Comparison of ENCODE assay signal across 1 mouse cellular context in genomic region chr2:34792543-34792942, GRCm38 (mm10).
A peak's percentile ranks its signal among the peaks of the same experiment; 100 is the strongest.
TF ChIP-seq lines count a peak whose summit lies in the region.

No protein-coding gene starts in this region.

TF ChIP-seq in ES-E14, 5 proteins besides CTCF, POLR2A, EP300 and RAD21:
- peak; percentile 69 for TF ChIP-seq ZNF384 (IDR thresholded peaks at IDR 0.05; ENCODE audit: low read depth, low read length)
